Mouse (Mus musculus) ES-Bruce4 (cell line): Measurements from ENCODE around the gene Camsap2. TPM values are rescaled to one million over a fixed set of nuclear protein-coding genes. Genes with fewer than 3 reads are reported as not detected.

ENCODE experiments used
- H3K27ac ChIP-seq: 2 replicates; pipeline ENCODE4 v1.5.1; 2012; ENCODE audit warnings: low read length, inconsistent platforms; ENCODE audit not compliant: insufficient read depth
- H3K27me3 ChIP-seq: 2 replicates; pipeline ENCODE4 v1.6.1; 2012; ENCODE audit warnings: mild to moderate bottlenecking, low read length, inconsistent platforms; ENCODE audit not compliant: control insufficient read depth, poor library complexity, insufficient read depth, severe bottlenecking
- H3K36me3 ChIP-seq: 2 replicates; pipeline ENCODE4 v1.6.1; 2012; ENCODE audit warnings: inconsistent platforms, mild to moderate bottlenecking, low read length, moderate library complexity; ENCODE audit not compliant: control insufficient read depth, poor library complexity, insufficient read depth, severe bottlenecking
- H3K4me1 ChIP-seq: one replicate; pipeline ENCODE4 v1.8.1; 2011; ENCODE audit warnings: low read length; ENCODE audit not compliant: control insufficient read depth, insufficient read depth
- H3K4me3 ChIP-seq: 2 replicates; pipeline ENCODE4 v1.5.1; 2011; ENCODE audit warnings: low read depth, mild to moderate bottlenecking, low read length
- H3K9ac ChIP-seq: 2 replicates; pipeline ENCODE4 v1.6.1; 2012; ENCODE audit warnings: low read depth, mild to moderate bottlenecking, inconsistent platforms; ENCODE audit not compliant: poor library complexity, severe bottlenecking
- H3K9me3 ChIP-seq: replicated peaks from 2 replicates; pipeline ENCODE4 v1.6.1; 2012; ENCODE audit warnings: mild to moderate bottlenecking, low read length, inconsistent platforms; ENCODE audit not compliant: control insufficient read depth, poor library complexity, insufficient read depth, severe bottlenecking
- CTCF ChIP-seq: IDR thresholded peaks from one replicate; pipeline ENCODE4 v1.8.1; 2011; ENCODE audit warnings: low read depth, low read length
- EP300 ChIP-seq: IDR thresholded peaks from 2 replicates; pipeline ENCODE4 v1.6.1; 2011; ENCODE audit warnings: low read depth, low read length; ENCODE audit not compliant: insufficient read depth
- POLR2A ChIP-seq: IDR thresholded peaks from one replicate; pipeline ENCODE4 v1.8.1; 2011; ENCODE audit warnings: low read length; ENCODE audit not compliant: insufficient read depth
- polyA plus RNA-seq: library from polyadenylated mRNA; stranded (reverse); fragments of >200 nt; gene quantifications from 2 replicates; pipeline ENCODE4 v1.2.4, GENCODE M21; 2011; ENCODE audit warnings: low read depth; ENCODE audit not compliant: missing spikeins, insufficient read depth, insufficient read length

Gene Camsap2
- polyA plus RNA-seq, 1 experiment = 37.0 TPM

- no peaks in the 10 kb centered on the region for H3K27me3 ChIP-seq
- no peak overlapping the region for H3K27ac ChIP-seq
- 0 out of 2 replicates have a peak, but pooled peaks cover 2% of the 10 kb centered on the region for H3K9me3 ChIP-seq
- no peak overlapping the region for H3K4me3 ChIP-seq
- H3K36me3 ChIP-seq = 0 out of 2 replicates have a peak, but pooled peaks cover 2% of the 10 kb centered on the region
- H3K9ac ChIP-seq = no peak overlapping the region
- no peaks in the 10 kb centered on the region for H3K4me1 ChIP-seq
- TF ChIP-seq EP300 = no peak
- TF ChIP-seq POLR2A = no peak
- TF ChIP-seq CTCF = no peak
Measured at GRCm38 (mm10) chr1:136306424-136306823, 39.5 kb downstream of the Camsap2 start.

DNA sequence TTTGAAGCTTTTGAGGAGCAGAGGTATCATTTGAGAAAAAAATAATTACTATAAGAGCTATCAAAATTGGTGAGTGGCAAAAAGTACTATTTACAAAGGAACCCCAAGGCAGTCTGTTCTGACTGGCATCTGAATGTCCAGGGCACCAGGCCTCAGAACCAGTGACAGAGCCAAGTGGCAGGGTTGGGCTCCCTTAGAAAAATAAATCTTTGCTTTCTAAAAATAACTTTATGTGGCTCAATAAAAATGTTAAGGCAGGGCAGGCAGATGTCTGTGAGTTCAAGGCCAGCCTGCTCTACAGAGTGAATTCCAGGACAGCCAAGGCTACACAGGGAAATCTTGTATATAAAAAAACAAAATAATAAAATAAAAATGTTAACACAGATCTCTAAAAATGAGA is 51.9 kb downstream of the Camsap2 start:
- Histone ChIP-seq H3K27me3 (no peaks in the 10 kb centered on the region), H3K36me3 (no peaks in the 10 kb centered on the region), H3K27ac (no peak overlapping the region), H3K4me1 (peaks cover 1% of the 10 kb centered on the region), H3K4me3 (no peak overlapping the region), H3K9ac (no peak overlapping the region), H3K9me3 (no peaks in the 10 kb centered on the region)
- TF ChIP-seq POLR2A (no peak), EP300 (no peak), CTCF (no peak)

DNA sequence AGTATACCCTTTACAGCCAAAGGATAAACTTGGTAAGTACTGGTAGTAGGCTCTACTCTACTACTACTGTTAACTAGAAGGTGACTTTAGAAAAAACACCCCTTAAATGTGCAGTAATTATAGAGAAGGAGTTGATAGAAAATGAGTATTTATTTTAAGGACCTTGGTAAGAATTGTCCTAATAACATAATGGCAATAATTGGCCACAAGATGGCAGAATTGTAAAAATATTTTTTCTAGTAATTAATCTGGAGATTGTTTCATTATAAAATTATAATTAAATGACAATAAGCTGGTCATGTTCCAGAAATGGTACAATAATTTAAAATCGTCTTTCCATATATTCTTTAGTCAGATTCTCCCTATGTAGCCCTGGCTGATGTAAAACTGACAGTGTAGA is 56.1 kb downstream of the Camsap2 start:
- Histone ChIP-seq H3K9me3 (no peaks in the 10 kb centered on the region), H3K4me3 (no peak overlapping the region), H3K4me1 (peaks cover 1% of the 10 kb centered on the region), H3K9ac (no peak overlapping the region), H3K27ac (no peak overlapping the region), H3K27me3 (no peaks in the 10 kb centered on the region), H3K36me3 (peaks cover 4% of the 10 kb centered on the region; the same call in 1 of the 2 replicates)
- TF ChIP-seq POLR2A (no peak), CTCF (no peak), EP300 (no peak)

DNA sequence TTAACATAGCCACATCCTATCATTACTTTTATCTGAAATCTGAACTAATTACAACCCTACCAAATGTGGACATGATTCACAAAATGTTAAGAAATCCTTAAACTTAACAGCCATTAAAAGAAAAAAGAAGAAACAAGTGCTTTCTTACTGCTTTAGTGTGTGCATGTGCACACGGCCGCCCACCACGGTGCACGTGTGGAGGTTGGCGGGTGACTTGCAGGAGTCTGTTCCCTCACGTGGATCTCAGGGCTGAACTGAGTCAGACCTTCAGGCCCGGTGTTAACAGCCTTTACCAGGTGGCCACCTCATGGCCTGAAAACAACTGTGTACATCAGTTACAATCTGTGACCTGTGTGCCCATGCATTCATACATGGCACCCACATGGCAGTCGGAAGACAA is 68.5 kb downstream of the Camsap2 start:
- Histone ChIP-seq H3K36me3 (peaks cover 25% of the 10 kb centered on the region), H3K27ac (no peak overlapping the region), H3K4me3 (no peak overlapping the region), H3K4me1 (no peaks in the 10 kb centered on the region), H3K9ac (no peak overlapping the region), H3K27me3 (no peaks in the 10 kb centered on the region), H3K9me3 (no peaks in the 10 kb centered on the region)
- TF ChIP-seq POLR2A = no peak
- TF ChIP-seq EP300 = no peak
- TF ChIP-seq CTCF = no peak

- Histone ChIP-seq H3K27ac (no peak overlapping the region), H3K9me3 (no peaks in the 10 kb centered on the region), H3K36me3 (peaks cover 3% of the 10 kb centered on the region; the same call in 1 of the 2 replicates), H3K27me3 (no peaks in the 10 kb centered on the region), H3K9ac (no peak overlapping the region), H3K4me1 (no peaks in the 10 kb centered on the region), H3K4me3 (no peak overlapping the region)
- no peak for TF ChIP-seq EP300
- no peak for TF ChIP-seq POLR2A
- TF ChIP-seq CTCF = no peak
Measured at GRCm38 (mm10) chr1:136268224-136268623, 77.7 kb downstream of the Camsap2 start.

DNA sequence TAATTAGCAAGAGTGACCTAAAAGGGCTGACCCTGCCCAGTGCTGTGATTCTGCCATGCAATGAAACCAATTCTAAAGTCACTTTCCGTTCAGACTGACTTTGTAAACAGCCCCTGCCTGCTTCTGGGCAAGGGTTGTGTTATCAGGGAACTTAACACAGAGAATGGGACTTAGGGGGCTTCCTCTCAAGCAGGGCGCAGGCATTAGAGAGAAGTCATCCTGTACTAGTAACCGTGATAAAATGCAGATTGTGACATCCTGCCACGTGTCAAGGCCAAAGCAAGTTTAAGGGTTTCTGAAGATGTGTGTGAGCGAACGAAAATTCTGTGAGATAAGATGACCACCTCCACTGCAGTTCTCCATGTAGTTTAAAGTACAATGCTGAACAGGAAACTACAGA is 79.8 kb downstream of the Camsap2 start:
- Histone ChIP-seq H3K36me3 (no peaks in the 10 kb centered on the region), H3K27me3 (no peaks in the 10 kb centered on the region; the same call in 1 of the 2 replicates), H3K27ac (no peak overlapping the region), H3K4me3 (no peak overlapping the region), H3K9me3 (no peaks in the 10 kb centered on the region), H3K4me1 (no peaks in the 10 kb centered on the region), H3K9ac (no peak overlapping the region)
- TF ChIP-seq EP300 (no peak), POLR2A (no peak), CTCF (no peak)
